Mouse (Mus musculus): ENCODE measurements at regions not wholly inside any gene's neighbourhood (a gene's known extent, or its start where the extent isn't known, plus 50 kb on each side); places are given as distances from the start of the nearest gene placed in this dataset.

DNA sequence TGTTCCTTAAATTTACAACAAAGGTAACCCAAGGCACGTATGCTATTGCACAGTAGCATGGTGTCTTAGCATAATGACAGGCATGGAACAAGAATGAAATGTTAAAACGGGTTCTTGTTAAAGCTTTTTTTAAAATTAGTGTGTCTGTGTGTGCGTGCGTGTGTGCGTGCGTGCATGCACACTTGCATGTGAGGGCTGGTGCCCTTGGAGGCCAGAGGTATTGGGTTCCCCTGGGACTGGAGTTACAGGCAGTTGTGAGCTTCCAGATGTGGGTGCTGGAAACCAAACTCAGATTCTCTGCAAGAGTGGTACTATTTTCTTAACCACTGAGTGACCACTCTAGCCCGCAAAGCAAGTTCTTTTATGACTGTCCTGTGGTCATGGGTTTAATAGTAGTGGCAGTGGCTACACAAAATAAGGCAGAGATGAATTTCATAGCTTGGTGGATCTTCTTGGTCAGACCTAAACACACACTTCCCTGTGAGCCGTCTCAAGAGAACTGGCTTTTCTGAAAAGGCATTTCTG is 59.3 kb upstream of the Dgkg start:
- Histone ChIP-seq H3K27me3 (replicated peaks; ENCODE audit: low read depth, poor library complexity, severe bottlenecking) (no peaks in the 10 kb centered on the region), H3K27ac (replicated peaks) (no peak overlapping the region), H3K9me3 (no peaks in the 10 kb centered on the region), H3K4me3 (no peak overlapping the region), H3K4me1 (peaks cover 5% of the 10 kb centered on the region), H3K36me3 (replicated peaks) (no peaks in the 10 kb centered on the region)
- no peak for DNase-seq (ENCODE audit: low spot score)
- WGBS, result 91% methylated on average over 8 of the region's 8 CpGs

DNA sequence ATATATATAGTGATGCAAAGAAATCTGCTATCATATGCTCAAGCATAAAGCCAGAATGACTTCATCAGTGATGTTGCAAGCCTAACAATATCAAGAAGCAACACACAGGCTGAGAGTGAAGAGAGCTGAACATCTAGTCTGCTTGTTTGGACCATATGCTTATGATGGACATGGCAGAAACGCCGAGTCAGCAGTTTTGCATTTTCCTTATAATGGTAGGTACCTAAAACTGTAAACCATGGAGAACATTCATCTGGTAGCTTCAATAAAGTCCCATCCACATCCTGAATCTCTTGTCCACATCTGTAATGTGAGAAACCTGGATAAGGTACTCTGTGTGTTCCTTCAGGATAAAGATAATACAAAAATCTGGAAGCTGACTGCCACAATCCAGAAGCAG is 57.3 kb upstream of the Dgkg start:
- WGBS, result 86% methylated on average over 2 of the region's 2 CpGs
- DNase-seq (ENCODE audit: low spot score), result no peak
- Histone ChIP-seq H3K9me3 (no peaks in the 10 kb centered on the region), H3K27ac (replicated peaks) (no peak overlapping the region), H3K27me3 (replicated peaks; ENCODE audit: low read depth, poor library complexity, severe bottlenecking) (no peaks in the 10 kb centered on the region), H3K4me1 (no peaks in the 10 kb centered on the region), H3K36me3 (replicated peaks) (no peaks in the 10 kb centered on the region), H3K4me3 (no peak overlapping the region)

DNA sequence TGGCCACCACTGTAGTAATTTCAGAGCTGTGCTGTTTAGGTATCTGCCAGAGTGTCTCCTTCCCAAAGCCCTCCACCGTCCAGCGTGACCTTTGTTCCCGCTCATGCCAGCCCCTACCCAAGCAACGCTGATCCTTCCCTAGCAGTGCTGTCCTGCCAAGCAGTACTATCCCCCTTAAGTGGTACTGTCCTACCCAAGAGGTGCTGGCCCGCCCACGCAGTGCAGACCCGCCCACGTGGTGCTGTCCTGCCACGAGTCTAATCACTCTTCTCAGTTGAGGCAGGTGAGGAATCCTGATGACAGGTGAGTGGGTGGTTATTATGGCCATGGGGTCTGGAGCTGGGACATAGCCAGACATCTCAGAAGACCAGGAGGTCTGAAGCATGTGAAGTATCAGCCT is 51.7 kb upstream of the Dgkg start:
- H3K4me3 ChIP-seq, result no peak overlapping the region
- 72% methylated on average over 8 of the region's 9 CpGs for WGBS
- DNase-seq (ENCODE audit: low spot score), result no peak
- H3K36me3 ChIP-seq (replicated peaks), result no peaks in the 10 kb centered on the region
- no peaks in the 10 kb centered on the region for H3K9me3 ChIP-seq
- no peaks in the 10 kb centered on the region for H3K27me3 ChIP-seq (replicated peaks; ENCODE audit: low read depth, poor library complexity, severe bottlenecking)
- no peak overlapping the region for H3K27ac ChIP-seq (replicated peaks)
- peaks cover 9% of the 10 kb centered on the region; the same call in 1 of the 2 replicates for H3K4me1 ChIP-seq
